Mouse (Mus musculus): Measurements from ENCODE around the gene Fgfr2.
"Not testable (repeated sequence)": the region's sequence is repeated elsewhere in the genome, so short reads cannot be mapped to it uniquely, and the experiment has no call there.

The Fgfr2 gene

DNA sequence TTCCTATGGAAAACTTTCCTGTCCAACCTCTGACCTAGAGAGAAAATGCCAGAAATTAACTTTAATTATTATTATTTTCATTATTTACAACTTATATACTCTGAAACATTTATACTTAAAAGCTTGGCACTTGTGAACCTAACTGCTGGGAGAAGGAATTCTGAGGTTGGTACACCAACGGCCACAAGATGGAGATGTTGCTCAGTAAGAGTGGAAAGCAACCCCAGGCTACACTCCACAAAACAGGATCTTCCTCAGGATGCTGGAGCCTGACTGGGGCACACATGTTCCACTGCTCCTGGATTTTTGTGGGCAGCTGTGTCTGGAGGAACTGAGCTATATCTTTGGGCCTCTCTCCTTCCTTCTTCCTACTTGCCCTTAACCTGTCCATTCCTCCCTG lies 1690.9 kb downstream of the Fgfr2 start:
- DNase-seq (ENCODE audit: low spot score) = peak; percentile 60

DNA sequence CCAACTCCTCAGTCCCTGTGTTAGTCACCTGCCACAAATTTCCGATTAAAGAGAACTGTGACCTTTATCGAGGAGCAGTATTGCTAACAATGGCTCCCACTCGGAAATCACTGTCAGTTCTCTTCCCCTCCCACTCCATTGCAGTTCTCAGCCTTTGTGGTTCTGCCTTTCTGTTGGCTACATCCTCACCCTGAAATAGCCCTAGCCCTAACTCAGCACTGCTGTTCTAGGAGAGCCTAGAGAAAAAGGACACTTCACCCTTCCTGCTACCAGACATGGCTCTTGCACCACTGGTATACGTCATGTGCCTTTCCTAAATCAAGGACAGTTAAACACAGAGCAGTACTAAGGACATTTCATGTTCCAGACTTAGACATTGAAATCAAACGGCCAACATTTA lies 1695.8 kb downstream of the Fgfr2 start:
- DNase-seq (ENCODE audit: low spot score) = no peak

DNA sequence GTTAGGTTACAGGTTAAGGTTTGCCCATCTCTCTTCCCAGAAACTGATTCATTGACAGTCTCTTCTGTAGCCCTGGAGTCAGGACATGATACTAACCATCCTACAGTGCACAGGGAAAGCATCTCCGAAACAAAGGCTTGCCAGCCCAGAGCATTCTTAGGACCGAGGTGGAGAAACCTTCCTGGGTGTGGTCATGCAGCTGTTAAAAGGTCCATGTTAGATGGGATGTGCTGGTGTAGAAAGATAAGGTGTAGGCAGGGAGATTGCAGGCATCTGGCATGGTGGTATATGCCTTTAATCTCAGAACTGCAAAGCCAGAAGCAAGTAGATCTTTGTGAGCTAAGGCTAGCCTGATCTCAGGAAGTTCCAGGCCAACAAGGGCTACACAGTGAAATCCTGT lies 1698.2 kb downstream of the Fgfr2 start:
- no peak for DNase-seq (ENCODE audit: low spot score)

DNA sequence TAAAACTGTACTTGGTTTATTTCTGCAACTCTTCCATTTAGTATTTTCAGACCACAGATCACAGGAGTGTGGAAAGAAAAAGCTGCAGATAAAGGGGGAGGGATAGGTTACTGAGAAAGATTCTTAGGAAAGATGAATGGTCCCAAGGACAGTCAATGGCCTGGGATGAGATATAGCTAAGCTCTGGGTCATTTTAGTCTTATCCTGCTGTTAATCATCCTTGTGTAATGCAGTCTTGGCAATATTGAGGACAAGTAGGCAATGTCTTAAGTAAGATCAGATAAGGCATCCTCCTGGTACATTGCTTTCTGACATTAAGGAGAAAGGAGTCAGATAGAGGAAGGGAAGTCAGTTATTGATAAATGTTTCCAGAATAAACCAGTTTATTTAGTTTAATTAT lies 1705.5 kb downstream of the Fgfr2 start:
- DNase-seq (ENCODE audit: low spot score) = no peak

DNA sequence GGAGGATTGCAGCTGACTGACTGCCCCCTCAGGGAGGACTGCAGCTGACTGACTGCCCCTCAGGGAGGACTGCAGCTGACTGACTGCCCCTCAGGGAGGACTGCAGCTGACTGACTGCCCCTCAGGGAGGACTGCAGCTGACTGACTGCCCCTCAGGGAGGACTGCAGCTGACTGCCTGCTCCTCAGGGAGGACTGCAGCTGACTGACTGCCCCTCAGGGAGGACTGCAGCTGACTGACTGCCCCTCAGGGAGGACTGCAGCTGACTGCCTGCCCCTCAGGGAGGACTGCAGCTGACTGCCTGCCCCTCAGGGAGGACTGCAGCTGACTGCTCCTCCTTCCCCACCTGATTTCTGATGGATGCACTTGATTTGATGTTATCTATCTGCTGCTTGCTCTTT lies 1706.4 kb downstream of the Fgfr2 start:
- DNase-seq (ENCODE audit: low spot score) = not testable (repeated sequence)

DNA sequence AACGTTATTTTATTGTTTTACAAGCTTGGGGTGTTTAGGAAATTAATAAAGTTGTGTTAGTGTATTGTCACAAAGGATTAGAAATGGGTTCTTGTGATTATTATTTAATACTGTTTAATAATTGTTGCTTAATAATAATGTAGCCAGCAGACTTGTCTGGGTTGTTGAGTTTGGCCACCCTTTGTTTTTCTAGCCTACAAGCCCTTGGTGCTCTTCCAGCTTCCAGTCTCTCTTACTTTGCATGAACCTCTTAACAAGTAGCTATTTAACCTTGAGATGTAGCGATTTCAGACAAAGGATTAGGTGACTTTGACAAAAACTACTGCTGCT lies 1711.2 kb downstream of the Fgfr2 start:
- DNase-seq (ENCODE audit: low spot score) = peak; percentile 31

DNA sequence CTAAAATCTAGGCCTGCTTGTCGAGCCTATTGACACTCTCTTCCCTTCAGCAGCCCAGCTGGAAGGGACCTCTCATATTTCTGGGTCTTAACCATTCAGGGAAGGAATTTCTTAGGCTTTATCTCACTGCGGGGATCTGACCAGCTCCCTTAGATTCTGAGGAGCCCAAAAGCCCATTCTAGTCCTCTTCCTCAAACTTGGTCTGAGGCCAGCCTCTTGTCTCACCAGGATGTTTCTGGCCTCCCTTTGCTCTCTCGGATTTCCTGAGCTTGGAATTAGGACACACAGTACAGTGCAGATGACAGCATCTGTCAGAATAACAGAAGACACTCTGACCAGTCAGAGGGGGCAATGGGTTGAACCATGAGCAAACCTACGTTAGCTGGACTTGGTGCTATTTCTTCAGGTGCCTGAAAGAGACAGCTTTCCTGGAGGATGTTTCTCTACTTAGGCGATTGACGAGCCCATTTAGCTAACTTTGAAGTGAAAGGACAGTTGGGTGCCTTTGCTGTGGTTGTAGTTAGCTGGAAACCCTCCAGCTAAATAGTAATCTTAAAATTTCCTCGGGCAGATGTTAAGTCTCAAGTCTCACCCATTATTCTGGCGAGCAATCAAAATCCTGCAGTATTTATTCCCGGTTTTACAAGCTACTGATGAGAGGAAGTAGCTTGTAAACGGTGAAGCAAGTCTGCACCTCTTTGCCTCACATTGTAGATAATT lies 1711.8 kb downstream of the Fgfr2 start:
- DNase-seq (ENCODE audit: low spot score) = peak; percentile 47

DNA sequence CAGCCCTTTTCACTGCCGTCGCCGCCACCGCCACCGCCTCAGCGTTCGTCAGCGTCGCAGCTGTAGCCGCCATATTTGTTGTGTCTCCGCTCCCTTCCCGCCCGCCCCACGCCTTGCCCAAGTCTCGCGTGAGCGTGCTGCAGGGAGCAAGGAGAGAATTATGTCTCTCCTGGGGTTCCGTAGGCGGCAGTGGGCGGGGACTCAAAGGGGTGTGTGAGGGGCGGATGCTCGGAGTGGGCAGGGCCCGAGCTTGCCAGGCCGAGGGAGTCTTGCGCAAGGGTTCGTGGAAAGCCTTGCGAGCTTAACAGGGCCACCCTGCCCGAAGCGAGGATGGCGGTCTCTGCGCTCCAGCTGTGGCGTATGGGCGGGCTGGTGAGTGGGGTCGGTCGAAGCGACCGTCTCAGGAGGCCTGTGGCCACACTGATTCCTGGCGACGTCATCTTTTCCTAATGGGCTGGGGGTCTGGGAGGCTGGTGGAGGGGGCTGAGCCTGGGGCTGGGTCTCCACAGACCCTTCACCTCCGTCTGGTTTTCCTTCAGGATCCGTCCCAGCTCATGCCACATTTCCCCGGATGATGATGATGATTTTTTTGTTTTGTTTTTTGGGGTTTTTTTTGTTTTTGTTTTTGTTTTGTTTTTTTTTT lies 1712.6 kb downstream of the Fgfr2 start, which contains the start of the genes Ikzf5 and Acadsb:
Gene Ikzf5 (minus strand): TSS at position 106 of the 643 bp plus-strand sequence.
Gene Acadsb (plus strand): TSS at position 186 of the 643 bp plus-strand sequence.
- DNase-seq (ENCODE audit: low spot score) = peak; percentile 98

DNA sequence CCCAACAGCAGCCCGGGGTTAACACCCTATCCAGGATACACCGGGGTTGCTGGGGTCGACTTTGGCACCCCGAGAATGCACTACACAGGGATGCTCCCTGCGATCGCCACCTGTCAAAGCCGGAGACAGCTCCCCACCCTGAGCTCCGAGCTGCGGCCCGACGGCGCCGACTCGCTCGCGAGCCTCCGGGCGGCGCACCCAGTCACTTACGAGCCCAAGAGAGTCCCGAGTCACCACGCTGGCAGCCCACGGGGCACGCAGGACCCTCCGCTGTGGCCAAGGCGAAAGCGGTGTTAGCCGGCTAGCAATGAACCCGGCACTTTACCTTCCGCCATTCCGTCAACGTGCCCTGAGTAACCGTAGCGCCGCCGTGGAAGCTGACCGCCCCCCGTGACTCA lies 1713.2 kb downstream of the Fgfr2 start:
- DNase-seq (ENCODE audit: low spot score) = no peak

DNA sequence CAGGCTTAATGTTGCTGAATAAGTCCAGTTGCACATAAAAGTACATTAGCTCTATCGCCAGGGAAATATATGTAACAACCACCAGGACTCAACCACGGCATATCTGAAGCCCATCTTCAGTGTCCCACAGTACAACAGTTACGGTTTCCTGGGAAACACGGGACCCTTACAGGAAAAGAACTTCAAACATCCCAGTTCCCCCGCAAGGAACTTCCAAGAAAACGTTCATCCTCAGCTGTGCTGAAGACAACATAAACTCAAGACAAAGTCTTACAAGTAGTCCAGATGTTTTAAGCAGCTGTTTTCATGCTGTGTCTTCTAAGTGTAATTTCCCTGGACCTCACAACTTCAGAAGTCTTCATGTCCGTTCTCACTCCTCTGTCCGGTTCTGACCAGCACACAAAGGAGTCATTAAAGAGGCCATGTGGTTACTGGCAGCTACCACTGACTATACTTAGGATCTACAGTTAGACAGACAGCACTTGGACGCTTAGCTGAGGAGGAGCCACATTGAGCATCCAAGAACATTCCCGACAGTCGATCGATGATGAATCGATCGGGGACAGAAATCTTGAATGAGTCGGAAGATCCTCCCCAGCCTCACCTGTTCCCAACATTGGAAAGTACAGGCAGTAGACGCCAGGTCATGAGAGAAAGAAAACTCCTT lies 1713.7 kb downstream of the Fgfr2 start:
- DNase-seq (ENCODE audit: low spot score) = peak; percentile 62

DNA sequence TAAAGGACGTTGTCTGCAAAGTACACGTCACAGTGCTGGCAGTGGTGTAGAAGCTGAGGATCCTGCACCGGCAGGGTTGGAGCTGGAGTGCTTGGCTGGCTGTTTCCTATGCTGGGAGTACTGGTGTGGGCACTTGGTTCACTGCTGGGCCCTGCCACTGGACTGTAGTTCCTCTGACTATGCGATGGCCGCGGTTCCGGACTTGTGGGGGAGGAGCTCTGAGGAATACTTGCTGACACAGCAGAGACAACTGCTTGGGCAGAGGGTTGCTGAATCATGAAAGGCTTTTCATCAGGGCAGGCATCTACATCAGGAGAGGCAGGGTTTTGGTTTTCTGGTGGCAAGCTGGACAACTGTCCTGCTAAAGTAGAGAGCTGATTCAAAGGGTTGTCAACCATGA lies 1731.4 kb downstream of the Fgfr2 start:
- not testable (repeated sequence) for DNase-seq (ENCODE audit: low spot score)

DNA sequence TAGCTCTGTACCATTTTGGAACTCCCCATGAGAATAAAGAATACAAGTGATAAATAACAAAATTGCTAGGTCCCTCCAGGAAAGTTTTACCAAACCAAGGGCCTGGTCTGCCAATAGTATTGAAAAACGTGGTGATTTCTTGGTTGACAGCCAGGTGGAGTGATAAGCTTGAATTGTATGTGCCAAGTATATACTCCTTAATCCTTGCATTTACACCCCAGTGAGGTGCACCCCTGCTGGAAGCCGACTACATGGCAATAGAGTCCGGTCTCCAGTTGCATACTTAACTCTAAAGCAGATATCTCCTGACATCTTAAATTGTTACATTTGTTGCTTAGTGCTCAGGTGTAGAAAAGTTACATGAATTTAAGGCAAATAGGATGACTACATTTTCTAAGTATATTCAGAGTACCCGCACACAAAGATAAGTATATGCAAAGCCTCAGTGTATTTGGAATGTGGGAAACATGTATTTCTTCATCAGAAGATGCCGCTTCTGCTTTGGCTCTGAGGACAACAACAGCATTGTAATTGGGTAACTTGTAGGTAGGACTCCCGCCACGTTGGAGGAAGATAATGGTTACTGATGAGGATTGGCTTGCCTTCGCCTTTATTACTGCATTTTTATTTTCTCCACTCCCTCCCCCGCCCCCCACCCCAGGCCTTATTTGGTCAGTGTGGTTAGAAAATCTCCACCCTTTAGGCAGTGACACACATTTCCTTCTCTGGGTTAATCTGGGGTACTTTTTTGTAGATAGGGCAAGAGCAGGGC lies 1751.1 kb downstream of the Fgfr2 start:
- DNase-seq (ENCODE audit: low spot score) = peak; percentile 21

DNA sequence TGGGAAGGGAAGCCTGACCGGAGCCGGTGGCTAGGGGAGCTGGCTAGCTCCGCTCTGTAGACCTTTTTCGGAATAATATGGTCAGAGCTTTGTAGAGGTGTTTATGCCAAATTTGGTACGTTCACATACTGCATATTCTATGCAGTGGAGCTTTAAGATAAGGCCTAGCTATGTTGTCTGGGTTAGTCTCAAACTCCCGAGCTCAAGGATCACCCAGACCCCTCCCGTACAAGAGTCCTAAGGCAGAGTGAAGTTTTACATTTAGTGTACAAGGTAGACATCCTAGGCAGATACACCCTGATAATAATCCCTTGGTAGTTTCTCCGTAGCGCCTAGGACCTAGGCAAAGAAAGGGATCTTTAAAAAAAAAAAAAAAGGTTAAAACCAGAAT lies 1751.7 kb downstream of the Fgfr2 start:
- no peak for DNase-seq (ENCODE audit: low spot score)

DNA sequence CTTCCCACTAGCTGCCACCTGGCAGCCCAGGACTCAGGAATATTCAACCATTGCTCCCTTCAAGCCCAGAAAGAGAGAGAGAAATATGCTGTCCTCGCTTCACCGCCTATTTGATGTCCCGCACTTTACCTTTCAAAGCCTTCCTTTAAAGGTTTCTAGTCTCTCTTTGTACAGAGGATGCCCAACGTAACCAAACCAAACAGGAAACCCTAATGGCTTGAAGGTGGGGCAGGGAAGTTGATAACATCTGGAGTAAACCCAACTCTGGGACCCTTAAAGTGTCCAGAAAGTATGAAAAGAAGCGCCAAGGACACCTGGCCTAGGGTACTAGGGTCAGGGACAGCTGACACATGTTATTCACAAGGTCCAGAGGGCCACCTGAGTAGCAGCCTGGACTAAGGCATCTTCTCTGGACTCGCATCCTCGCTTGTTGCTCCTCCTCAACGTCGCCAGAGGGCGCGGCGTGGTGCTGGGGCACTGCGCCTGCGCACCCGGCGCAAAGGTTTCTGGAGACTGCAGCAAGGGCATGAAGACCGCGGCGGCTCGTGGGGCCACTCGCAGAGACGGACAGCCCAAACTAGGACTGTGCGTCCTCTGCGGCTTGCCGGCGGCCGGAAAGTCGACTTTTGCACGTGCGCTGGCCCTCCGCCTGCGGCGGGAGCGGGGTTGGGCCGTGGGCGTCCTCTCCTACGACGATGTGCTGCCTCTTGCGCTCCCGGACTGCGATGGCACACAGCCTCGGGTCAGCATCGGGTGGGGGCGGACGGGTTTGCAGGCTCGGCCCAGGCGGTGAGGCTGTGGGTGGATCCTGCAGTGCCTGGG lies 1752.3 kb downstream of the Fgfr2 start, which contains the start of gene Pstk:
Gene Pstk (plus strand): TSS at position 494 of the 822 bp plus-strand sequence.
- peak; percentile 85 for DNase-seq (ENCODE audit: low spot score)

DNA sequence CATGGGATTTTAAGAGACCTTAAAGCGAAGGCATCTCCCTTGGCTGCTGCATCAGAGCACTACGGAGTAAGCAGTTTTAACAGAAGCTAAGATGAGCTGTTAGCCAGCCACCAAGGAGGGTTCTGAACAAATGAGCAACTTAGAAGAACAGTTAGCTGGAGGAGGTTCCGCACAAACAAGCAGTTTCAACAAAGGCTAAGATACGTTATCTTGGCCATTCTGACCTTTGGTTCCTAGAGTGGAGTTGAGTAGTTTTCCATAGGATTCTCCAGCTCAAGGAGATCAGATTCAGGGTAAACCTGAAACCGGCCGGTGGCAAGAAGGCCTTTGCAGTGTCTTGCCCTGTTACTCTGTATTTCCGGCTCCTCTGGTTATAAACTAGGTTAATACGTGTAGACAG lies 1759.0 kb downstream of the Fgfr2 start:
- no peak for DNase-seq (ENCODE audit: low spot score)

DNA sequence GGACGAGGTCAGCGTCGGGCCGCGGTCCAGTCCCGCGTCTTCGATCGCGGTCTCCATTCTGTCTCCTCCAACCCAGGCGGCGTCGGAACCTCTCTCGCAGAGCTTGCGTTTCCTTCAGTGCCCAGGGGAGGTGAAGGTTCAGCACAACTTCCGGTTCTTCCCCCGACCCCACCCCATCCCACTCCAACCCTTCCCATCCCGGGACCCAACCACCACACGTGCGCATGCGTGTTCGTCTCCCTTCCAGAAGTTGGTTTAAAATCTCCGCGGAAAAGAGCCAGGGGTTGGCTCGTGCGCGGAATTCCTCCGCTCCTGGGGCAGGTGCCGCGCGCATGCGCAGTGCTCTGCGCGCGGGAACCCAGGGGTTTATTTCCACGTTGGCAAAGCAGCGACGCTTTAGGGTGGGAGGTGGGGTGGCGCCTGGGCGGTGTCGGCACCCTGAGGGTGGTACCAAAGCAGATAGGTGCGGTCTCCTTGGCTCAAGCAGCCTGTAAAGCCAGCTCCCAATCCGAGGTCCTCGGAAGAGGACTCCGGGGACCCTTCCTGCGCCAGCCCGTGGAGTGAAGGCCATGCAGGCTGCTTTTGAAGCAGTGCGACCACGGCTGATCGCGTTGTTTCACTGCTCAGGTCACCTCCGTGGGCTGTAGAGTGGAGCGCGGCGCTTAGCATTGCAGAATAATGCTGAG lies 1760.4 kb downstream of the Fgfr2 start, which contains the start of gene 2310057M21Rik:
Gene 2310057M21Rik (minus strand): TSS at position 145 of the 686 bp plus-strand sequence.
- peak; percentile 98 for DNase-seq (ENCODE audit: low spot score)

DNA sequence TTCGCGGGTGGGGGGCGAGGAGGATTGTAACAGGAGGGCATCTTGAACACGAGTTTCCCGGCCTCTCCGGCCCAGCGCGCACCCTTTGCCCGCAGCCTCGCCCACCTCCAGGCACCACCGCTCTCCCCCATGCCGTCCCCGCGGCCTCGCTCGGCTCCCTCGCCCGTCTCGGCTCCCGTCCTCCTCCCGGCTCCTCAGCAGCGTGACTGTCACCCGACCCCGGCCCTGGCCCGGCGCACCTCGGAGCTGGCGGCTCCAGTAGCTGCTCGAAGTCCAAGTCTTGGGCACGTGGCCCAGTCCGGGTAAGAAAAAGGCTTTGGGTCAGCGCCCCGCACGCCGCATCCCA lies 1760.9 kb downstream of the Fgfr2 start:
- no peak for DNase-seq (ENCODE audit: low spot score)

DNA sequence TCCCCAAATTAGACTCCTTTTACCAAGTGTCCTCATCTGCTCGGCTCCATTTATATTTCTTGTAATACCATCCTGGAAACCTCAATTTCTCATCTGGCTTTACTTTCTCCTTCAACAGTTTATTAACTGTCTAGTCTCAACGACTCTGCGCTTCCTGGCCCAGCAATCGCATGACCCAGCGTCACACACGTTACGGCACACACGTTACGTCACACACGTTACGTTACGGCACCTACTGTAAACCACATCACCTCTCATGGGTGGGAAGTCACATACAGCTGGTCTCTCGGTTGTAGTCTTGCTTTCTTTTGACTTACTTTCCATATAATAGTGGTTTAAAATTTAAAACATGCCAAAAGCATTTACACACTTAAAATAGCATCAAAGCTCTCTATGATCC lies 1767.0 kb downstream of the Fgfr2 start:
- no peak for DNase-seq (ENCODE audit: low spot score)

DNA sequence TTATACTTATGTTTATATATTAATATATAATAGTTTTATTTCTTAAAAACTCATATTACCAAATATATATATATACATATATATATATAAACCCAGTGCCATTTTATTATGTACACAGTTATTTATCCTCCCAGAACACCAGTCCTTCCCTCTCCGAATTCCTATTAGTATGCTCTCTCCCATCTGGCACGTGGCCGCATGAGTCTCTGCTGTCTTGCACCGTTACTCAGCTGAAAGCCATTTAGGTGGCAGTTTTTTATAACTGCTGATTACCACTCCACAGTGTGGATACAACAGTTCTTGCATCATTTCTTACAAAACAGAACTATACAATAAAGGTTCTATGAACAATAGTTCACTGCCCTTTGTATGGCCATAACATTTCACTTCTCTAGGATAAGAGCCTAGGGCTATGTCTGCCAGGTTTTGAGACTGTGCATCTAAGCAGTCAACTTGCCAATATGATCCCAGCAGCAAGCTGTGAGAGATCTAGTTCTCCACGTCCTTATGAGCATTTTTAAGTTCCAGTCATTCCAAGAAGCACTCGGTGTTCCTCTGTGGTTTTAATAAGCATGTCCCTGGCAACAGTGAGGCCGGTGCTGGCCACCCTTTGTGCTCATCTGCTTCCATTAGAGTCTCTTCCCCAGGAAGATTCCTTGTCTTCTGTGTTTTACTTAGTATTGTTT lies 1777.2 kb downstream of the Fgfr2 start:
- DNase-seq (ENCODE audit: low spot score) = peak; percentile 21

DNA sequence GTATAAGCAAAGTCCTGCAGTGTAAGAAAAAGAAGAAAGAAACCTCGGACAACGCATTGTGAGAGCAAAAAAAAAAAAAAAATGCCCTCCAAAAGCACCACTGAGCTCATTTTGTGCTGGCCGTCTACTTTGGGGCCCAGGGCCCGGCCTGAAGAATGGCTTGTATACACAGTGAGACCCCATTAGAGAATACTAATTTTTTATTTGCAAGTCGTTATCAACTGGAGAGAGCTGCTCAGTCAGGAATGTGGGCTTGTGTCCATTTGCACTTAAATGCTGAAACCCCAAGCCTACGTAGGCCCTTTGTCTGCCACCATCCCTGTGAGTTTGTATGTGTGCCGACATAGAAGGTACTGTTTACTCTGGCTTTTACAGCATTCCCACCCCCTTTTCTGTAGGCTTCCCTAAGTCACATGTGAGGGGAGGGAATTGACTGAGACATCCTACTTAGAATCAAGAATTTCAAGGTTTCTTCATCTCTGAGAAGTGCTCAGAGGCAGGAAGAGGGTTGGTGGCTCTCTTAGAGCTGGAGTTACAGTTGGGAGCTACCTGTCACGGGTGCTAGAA lies 1785.6 kb downstream of the Fgfr2 start:
- no peak for DNase-seq (ENCODE audit: low spot score)

Data from adipocyte (in vitro differentiated cells).